Mouse (Mus musculus) brain, adult 10 weeks (tissue): ENCODE results near the gene Slc4a8. TPM values are rescaled to one million over a fixed set of nuclear protein-coding genes. Genes with fewer than 3 reads are reported as not detected.

Experiments
- polyA plus RNA-seq: library from polyadenylated mRNA; stranded (reverse); fragments of 350-450 nt; fragmentation: Illumina TruSeq; extraction: RNeasy Lipid Tissue Mini Kit (QIAGEN cat#74804); gene quantifications from one replicate; pipeline ENCODE4 v1.2.3, GENCODE M21; 2015; ENCODE audit warnings: low read depth, low replicate concordance

Gene Slc4a8
- polyA plus RNA-seq: 25.7 TPM

DNA sequence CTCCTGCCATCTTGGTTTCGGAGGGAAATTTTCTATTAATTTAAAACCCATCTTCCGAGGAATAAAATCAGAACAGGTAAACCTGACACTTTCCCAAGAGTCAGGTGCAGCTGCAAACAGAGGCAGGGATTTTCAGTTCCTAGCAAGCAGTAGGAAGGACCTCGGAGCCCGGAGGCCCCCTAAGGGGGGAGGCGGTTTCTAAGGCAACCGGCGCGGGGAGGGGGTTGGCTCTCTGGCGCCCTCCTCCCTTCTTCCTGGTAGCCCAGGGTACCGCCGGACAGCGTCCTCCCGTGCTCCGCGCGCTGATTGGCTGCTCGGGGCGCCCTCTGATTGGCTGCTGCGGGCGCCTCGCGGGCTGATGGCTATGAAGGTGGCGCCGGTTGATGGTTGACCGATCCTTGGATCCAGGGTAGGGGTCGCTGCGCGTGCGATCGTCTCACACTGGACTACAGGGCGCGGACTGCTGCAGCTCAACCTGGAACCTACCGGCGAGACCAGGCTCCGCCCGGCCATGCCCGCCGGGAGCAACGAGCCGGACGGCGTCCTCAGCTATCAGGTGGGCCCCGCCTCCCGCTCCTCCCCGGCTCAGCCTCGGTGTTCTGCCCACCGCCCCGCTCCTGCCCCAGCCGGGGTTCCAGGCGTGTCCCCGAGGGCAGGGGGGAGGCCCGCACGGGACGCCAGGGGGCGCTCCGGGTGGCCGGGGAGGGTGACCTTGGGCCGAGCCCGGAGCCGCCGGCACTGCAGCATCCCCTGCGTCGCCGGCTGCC is at the start of gene Slc4a8:
Gene Slc4a8 (plus strand): TSS at position 329 of the 767 bp plus-strand sequence.

DNA sequence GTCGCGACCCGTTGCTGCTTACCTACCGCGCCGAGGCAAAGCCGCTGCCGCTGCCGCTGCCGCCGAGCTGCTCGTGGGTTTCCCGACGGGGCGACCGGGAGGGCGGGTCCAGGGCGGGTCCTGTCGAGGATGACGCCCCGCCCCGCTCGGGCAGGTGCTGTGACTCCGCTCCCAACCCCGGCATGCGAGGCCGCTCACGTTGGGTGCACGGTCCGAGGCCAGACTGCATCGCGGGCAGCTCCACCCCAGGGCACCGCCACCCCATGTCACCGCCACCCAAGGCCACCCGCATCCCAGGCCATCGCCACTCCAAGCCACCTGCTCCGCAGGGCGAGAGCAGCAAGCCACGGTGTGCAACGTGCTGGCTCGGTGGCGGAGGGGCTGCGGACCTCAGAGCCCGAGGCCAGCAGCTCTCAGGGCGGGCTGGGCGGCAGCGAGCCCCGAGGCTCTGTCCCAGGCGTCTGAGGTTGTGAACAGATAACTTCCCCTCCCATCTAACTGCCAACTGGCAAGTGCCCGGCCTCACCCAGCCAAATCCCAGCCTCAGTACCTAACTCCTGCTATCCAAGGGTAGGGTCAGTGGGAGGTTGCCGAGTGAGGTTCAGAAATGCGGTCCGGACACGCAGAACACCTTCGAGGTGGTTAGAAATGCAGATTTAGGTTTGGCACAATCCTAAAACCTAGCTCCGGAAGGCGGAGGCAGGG is 32.1 kb upstream of the Slc4a8 start, which contains the start of gene Galnt6:
Gene Galnt6 (minus strand): TSS at position 96 of the 705 bp plus-strand sequence.

DNA sequence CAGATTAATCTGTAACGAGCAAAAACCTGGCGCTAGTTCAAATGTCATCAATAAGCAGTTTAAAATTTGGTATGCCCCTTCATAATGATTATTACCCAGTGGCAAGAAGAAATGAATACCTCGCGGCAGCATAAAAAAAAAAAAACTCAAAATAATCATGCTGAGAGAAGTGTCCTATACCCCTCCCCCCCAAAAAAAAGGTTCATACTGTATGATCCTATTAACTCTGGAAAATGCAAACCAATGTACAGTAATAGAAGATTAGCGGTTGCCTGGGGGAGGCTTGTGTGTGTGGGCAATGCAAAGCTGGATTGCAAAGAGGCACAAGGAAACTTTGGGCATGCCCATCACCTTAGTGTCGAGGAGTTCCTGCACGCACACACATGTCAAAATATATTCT is 108.0 kb downstream of the Slc4a8 start, which contains the start of gene Scn8a:
Gene Scn8a (plus strand): TSS at position 301 of the 400 bp plus-strand sequence.

Other genes with a start within 250 kb of the Slc4a8 start
- gene Tfcp2, start 209.7 kb upstream of the Slc4a8 start, polyA plus RNA-seq: 16.7 TPM
- 102 TPM for gene Pou6f1, start 161.8 kb upstream of the Slc4a8 start, polyA plus RNA-seq
- gene Dazap2, start 146.4 kb upstream of the Slc4a8 start, polyA plus RNA-seq: 161 TPM
- gene Smagp, start 124.8 kb upstream of the Slc4a8 start, polyA plus RNA-seq: 3.5 TPM
- gene Bin2, start 92.2 kb upstream of the Slc4a8 start, polyA plus RNA-seq: 6.3 TPM
- gene Cela1, start 73.8 kb upstream of the Slc4a8 start, polyA plus RNA-seq: 6.1 TPM
- gene Galnt6, start 32.4 kb upstream of the Slc4a8 start, polyA plus RNA-seq: 12.5 TPM
- 82.5 TPM for gene Scn8a, start 108.1 kb downstream of the Slc4a8 start, polyA plus RNA-seq